8 mouse cellular contexts compared by ENCODE assay signal in the genomic region with DNA sequence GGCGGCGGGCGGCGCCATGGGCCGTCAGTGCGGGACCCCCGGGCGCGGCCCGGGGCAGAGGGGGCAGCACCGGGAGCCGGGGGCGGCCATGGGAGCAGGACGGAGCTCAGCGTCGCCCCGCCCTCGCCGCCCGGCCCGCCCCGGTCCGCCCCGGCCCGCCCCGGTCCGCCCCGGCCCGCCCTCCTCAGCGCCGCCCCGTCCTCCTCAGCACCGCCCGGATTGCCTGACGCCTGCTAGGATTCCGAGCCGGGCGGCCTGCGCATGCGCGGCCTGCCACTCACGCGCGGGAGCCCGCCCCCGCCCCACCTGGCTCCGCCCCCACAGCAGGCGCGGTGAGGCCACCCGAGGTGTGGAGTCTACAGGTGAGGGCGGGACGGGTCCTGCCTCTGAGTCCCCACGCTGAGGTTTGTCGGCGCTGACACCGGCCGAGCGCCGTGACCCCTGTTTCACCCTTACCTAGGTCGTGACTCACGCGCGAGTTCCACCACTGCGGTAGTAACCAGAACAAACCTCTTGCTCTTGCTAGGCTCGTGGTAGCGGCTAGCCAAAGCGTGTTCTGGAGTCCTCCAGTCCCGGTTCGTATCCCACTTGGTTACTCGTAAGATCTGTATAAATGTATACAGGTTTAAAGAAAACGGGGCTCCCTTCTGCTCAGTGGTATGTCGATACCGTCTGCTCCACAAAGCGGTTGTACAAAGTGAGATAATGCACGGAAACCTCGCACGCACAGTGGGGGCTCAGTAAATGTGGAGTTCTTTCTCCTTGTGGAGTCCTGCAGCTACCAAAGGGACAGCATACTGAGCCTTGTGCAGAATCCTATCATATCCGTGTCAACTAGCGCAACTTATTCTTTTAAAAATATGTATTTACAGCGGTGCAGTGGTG. TPM values are rescaled to one million over a fixed set of nuclear protein-coding genes. Genes with fewer than 3 reads are reported as not detected.
A peak's percentile ranks its signal among the peaks of the same experiment; 100 is the strongest.
DNase-seq lines count a peak whose midpoint lies in the region; ATAC-seq and TF ChIP-seq lines count a peak whose summit lies in the region.

A gene (minus strand): TSS at position 51 of the 885 bp plus-strand sequence.

- H3K27ac ChIP-seq in embryonic facial prominence, embryonic 14.5 days (replicated peaks; ENCODE audit: low read depth, low read length): peak within 1 kb of the TSS; percentile 85
- no peak within 1 kb of the TSS for H3K27ac ChIP-seq in limb, embryonic 14.5 days (replicated peaks; ENCODE audit: low read depth, low read length)
- H3K27ac ChIP-seq in midbrain, postnatal 0 days (ENCODE audit: low read depth, low read length): peak within 1 kb of the TSS; percentile 51

- ATAC-seq in embryonic facial prominence, embryonic 14.5 days (ENCODE audit: low read depth): peak; percentile 97
- peak; percentile 96 for ATAC-seq in limb, embryonic 14.5 days (ENCODE audit: low FRiP score, low read depth)
- ATAC-seq in midbrain, postnatal 0 days (ENCODE audit: low FRiP score): peak; percentile 96

- H3K4me1 ChIP-seq in embryonic facial prominence, embryonic 14.5 days (ENCODE audit: control insufficient read depth, insufficient read depth, low read length): peaks cover 9% of the 10 kb centered on the region
- H3K4me1 ChIP-seq in limb, embryonic 14.5 days (ENCODE audit: control insufficient read depth, insufficient read depth, low read length): peaks cover 13% of the 10 kb centered on the region
- H3K4me1 ChIP-seq in midbrain, postnatal 0 days (ENCODE audit: insufficient read depth, low read length): 0 out of 2 replicates have a peak, but pooled peaks cover under 1% of the 10 kb centered on the region

- H3K36me3 ChIP-seq in embryonic facial prominence, embryonic 14.5 days (ENCODE audit: control insufficient read depth, insufficient read depth, low read length): no peaks in the 10 kb centered on the region
- H3K36me3 ChIP-seq in limb, embryonic 14.5 days (ENCODE audit: control insufficient read depth, insufficient read depth, low read length): no peaks in the 10 kb centered on the region
- H3K36me3 ChIP-seq in midbrain, postnatal 0 days (ENCODE audit: insufficient read depth, low read length): no peaks in the 10 kb centered on the region

- peak within 1 kb of the TSS; percentile 76 for H3K4me3 ChIP-seq in embryonic facial prominence, embryonic 14.5 days (ENCODE audit: low read depth, low read length)
- peak within 1 kb of the TSS; percentile 85 for H3K4me3 ChIP-seq in limb, embryonic 14.5 days (replicated peaks; ENCODE audit: low read length)
- peak within 1 kb of the TSS; percentile 74 for H3K4me3 ChIP-seq in midbrain, postnatal 0 days (ENCODE audit: low read depth, low read length)

- 7% methylated on average over 26 of the region's 80 CpGs for WGBS in embryonic facial prominence, embryonic 14.5 days
- 5% methylated on average over 36 of the region's 80 CpGs for WGBS in limb, embryonic 14.5 days
- WGBS in midbrain, postnatal 0 days: 3% methylated on average over 51 of the region's 80 CpGs

- TF ChIP-seq POLR2A in limb, embryonic 14.5 days (IDR thresholded peaks at IDR 0.05; ENCODE audit: borderline replicate concordance, extremely low read depth, insufficient read depth, insufficient read length): no peak

- no peak for TF ChIP-seq CTCF in midbrain, postnatal 0 days (IDR thresholded peaks at IDR 0.05)

- no peaks in the 10 kb centered on the region for H3K27me3 ChIP-seq in embryonic facial prominence, embryonic 14.5 days (replicated peaks; ENCODE audit: control insufficient read depth, insufficient read depth, low read length)
- H3K27me3 ChIP-seq in limb, embryonic 14.5 days (ENCODE audit: control insufficient read depth, insufficient read depth, low read length): no peaks in the 10 kb centered on the region
- H3K27me3 ChIP-seq in midbrain, postnatal 0 days (ENCODE audit: insufficient read depth, low read length): no peaks in the 10 kb centered on the region

- H3K9me3 ChIP-seq in embryonic facial prominence, embryonic 14.5 days (ENCODE audit: control insufficient read depth, low read length): no peaks in the 10 kb centered on the region
- no peaks in the 10 kb centered on the region for H3K9me3 ChIP-seq in limb, embryonic 14.5 days (ENCODE audit: control insufficient read depth, low read length)
- no peaks in the 10 kb centered on the region for H3K9me3 ChIP-seq in midbrain, postnatal 0 days (ENCODE audit: low read length)

- peak; percentile 81 for DNase-seq in 3T3-L1 (ENCODE audit: low read depth, low spot score)
- DNase-seq in adrenal gland, postnatal 4 days (ENCODE audit: low spot score in 2 of 2): peak; percentile 81 to 89
- peak; percentile 96 for DNase-seq in embryonic facial prominence, embryonic 14.5 days (ENCODE audit: low spot score)
- peak; percentile 88 for DNase-seq in heart, adult 8-10 months (ENCODE audit: low spot score)
- peak; percentile 95 for DNase-seq in kidney, adult 9 months
- DNase-seq in limb, embryonic 14.5 days (ENCODE audit: low spot score): peak; percentile 93
- peak; percentile 94 for DNase-seq in midbrain, postnatal 0 days (ENCODE audit: low spot score)
- DNase-seq in spleen, postnatal 14 days (ENCODE audit: low spot score in 2 of 2): peak; percentile 82 to 88

- peak within 1 kb of the TSS; percentile 88 for H3K9ac ChIP-seq in embryonic facial prominence, embryonic 14.5 days (ENCODE audit: low read depth, low read length)
- H3K9ac ChIP-seq in limb, embryonic 14.5 days (ENCODE audit: low read depth, low read length, severe bottlenecking): peak within 1 kb of the TSS; percentile 85
- H3K9ac ChIP-seq in midbrain, postnatal 0 days (replicated peaks; ENCODE audit: low read length, poor library complexity, severe bottlenecking): peak within 1 kb of the TSS; percentile 64

- H3K4me2 ChIP-seq in embryonic facial prominence, embryonic 14.5 days (ENCODE audit: low read depth, low read length): peak within 1 kb of the TSS; percentile 73
- H3K4me2 ChIP-seq in limb, embryonic 14.5 days (replicated peaks; ENCODE audit: low read depth, low read length, severe bottlenecking): peak within 1 kb of the TSS; percentile 76
- H3K4me2 ChIP-seq in midbrain, postnatal 0 days (ENCODE audit: low read depth, low read length, poor library complexity, severe bottlenecking): peak within 1 kb of the TSS; percentile 85

RNA-seq across cellular contexts. Expression of the gene that starts here (rescaled TPM):
- total RNA-seq in adrenal gland, postnatal 4 days (2021): 10 to 100 TPM; 26.9 to 27.2 TPM
- polyA plus RNA-seq in embryonic facial prominence, embryonic 14.5 days (2014; fragmentation: Nextera tagmentation; extraction: Ambion mirVana): 24.1 and 26.7 TPM in 2 replicates
- total RNA-seq in heart, adult 8-10 months (2022): 100 to 1,000 TPM in 2 of 4 experiments, 10 to 100 TPM in 2; 86.5 to 107 (median 100) TPM
- 30.9 and 36.8 TPM in 2 replicates for polyA plus RNA-seq in limb, embryonic 14.5 days (2012; rRNA removed)
- 20.8 and 23.7 TPM in 2 replicates for polyA plus RNA-seq in limb, embryonic 14.5 days (2014; fragmentation: Nextera tagmentation; extraction: Ambion mirVana)
- 8.5 and 11.2 TPM in 2 replicates for total RNA-seq in midbrain, postnatal 0 days (2014; rRNA removed)
- 2.3 and 2.5 TPM in 2 replicates for polyA plus RNA-seq in midbrain, postnatal 0 days (2015; fragmentation: Nextera tagmentation; extraction: Ambion mirVana)
